Mouse (Mus musculus): ENCODE results near the gene Lmbr1l. TPM values are rescaled to one million over a fixed set of nuclear protein-coding genes. Genes with fewer than 3 reads are reported as not detected.
"Not testable (repeated sequence)": the region's sequence is repeated elsewhere in the genome, so short reads cannot be mapped to it uniquely, and the experiment has no call there.

Gene Lmbr1l
- polyA plus RNA-seq, 1 experiment from 2014 or later: 4.5 TPM

DNA sequence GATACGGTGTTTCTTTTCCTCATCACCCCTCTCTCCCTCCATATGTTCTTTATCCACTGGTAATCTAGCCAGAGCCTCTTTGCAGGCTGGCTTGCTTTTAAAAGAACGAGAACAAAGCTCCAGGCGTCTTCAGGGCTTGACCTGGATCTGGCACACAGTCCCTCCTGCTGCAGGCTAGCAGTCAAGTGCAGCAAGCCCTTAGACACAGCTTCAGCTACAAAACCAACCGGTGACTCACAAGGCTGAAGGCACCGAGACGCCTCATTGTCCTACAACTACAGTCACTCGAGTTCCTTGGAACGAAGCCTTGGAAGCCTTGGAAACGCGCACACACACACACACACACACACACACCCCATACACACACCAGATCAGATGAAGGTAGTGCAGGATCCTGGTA, 22.8 kb upstream of the Lmbr1l start:
- Histone ChIP-seq H3K9me3 (ENCODE audit: low read depth, low read length) (no peaks in the 10 kb centered on the region), H3K4me1 (ENCODE audit: insufficient read depth) (no peaks in the 10 kb centered on the region), H3K9ac (no peak overlapping the region), H3K27me3 (ENCODE audit: insufficient read depth, low read length) (no peaks in the 10 kb centered on the region), H3K4me3 (ENCODE audit: low read depth, low read length) (no peak overlapping the region), H3K4me2 (no peak overlapping the region), H3K27ac (ENCODE audit: low read depth) (no peak overlapping the region), H3K36me3 (ENCODE audit: insufficient read depth) (no peaks in the 10 kb centered on the region)
- ATAC-seq (ENCODE audit: insufficient read depth): no peak
- DNase-seq: no peak
- 67% methylated on average over 10 of the region's 10 CpGs for WGBS
- no peak for TF ChIP-seq CTCF (IDR thresholded peaks at IDR 0.05; ENCODE audit: low read depth)

DNA sequence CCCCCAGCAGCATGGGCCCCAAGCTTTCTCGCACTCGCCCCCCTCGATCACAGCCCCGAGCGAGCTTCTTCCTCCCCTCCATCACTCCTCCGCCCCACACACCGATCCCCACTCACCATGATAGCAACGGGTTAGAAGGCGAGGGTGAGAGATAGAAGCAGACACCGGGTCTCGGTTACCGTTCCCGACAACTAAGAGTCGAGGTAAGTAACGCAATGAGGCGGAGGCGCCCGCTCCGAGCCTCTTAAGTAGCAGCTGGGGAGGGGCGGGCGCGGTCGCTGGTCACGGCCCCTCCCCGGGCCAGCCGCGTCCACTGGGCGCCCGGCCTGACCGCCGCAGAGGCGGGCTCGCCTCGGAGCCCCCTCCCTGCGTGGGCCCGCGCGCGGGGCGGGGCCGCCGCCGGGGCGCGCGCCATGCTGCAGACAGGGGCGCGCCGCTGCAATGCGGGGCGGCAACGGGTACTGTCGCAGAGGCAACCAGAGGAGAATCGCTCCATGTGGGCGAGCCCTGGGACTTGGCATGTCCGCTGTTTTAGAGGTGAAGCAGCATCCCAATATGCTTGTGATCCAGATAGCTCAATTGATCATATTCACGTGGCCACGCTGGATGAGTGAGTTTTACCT, 16.3 kb upstream of the Lmbr1l start, which contains the start of gene Tuba1b:
Tuba1b (minus strand) TSS at position 349 of the 623 bp plus-strand sequence.
- peaks cover 18% of the 10 kb centered on the region for H3K36me3 ChIP-seq (ENCODE audit: insufficient read depth)
- peak within 1 kb of the TSS; percentile 99 for H3K4me2 ChIP-seq
- 0 out of 2 replicates have a peak, but pooled peaks have one; percentile 3 for TF ChIP-seq CTCF (IDR thresholded peaks at IDR 0.05; ENCODE audit: low read depth)
- peak within 1 kb of the TSS; percentile 92 for H3K9ac ChIP-seq
- under 1% methylated on average over 58 of the region's 58 CpGs for WGBS
- peaks cover 5% of the 10 kb centered on the region; the same call in 1 of the 2 replicates for H3K4me1 ChIP-seq (ENCODE audit: insufficient read depth)
- no peaks in the 10 kb centered on the region for H3K27me3 ChIP-seq (ENCODE audit: insufficient read depth, low read length)
- DNase-seq (peak; percentile 97), ATAC-seq (ENCODE audit: insufficient read depth) (peak; percentile 94)
- H3K4me3 ChIP-seq (ENCODE audit: low read depth, low read length): peak within 1 kb of the TSS; percentile 66
- peak within 1 kb of the TSS; percentile 99 for H3K27ac ChIP-seq (ENCODE audit: low read depth)
- no peaks in the 10 kb centered on the region for H3K9me3 ChIP-seq (ENCODE audit: low read depth, low read length)

DNA sequence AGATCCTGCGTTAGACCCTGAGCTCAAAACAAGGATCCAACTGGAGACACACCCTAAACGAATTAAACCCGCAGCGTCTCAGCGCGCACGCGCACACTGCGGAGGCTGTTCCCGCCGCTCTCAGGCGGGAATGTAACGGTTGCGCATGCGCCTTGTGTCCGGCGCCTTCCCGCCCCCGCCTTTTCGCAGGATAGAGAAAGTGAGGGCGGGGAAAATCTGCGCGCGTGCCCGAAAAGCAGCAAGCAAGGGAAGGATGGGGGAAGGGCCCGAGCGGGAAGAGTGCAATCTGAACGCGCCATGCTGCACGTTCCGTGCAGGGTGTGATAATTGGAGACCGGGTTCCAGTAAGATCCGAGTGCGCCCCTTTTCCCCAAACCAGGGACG, 15.8 kb upstream of the Lmbr1l start:
- WGBS: under 1% methylated on average over 35 of the region's 35 CpGs
- peaks cover 5% of the 10 kb centered on the region; the same call in 1 of the 2 replicates for H3K4me1 ChIP-seq (ENCODE audit: insufficient read depth)
- TF ChIP-seq CTCF (IDR thresholded peaks at IDR 0.05; ENCODE audit: low read depth): no peak
- peak overlapping the region; percentile 99 for H3K4me2 ChIP-seq
- H3K9me3 ChIP-seq (ENCODE audit: low read depth, low read length): no peaks in the 10 kb centered on the region
- peak overlapping the region; percentile 66 for H3K4me3 ChIP-seq (ENCODE audit: low read depth, low read length)
- peak overlapping the region; percentile 92 for H3K9ac ChIP-seq
- DNase-seq (peak; percentile 100), ATAC-seq (ENCODE audit: insufficient read depth) (peak; percentile 83)
- no peaks in the 10 kb centered on the region for H3K27me3 ChIP-seq (ENCODE audit: insufficient read depth, low read length)
- H3K36me3 ChIP-seq (ENCODE audit: insufficient read depth): peaks cover 18% of the 10 kb centered on the region
- peak overlapping the region; percentile 99 for H3K27ac ChIP-seq (ENCODE audit: low read depth)

DNA sequence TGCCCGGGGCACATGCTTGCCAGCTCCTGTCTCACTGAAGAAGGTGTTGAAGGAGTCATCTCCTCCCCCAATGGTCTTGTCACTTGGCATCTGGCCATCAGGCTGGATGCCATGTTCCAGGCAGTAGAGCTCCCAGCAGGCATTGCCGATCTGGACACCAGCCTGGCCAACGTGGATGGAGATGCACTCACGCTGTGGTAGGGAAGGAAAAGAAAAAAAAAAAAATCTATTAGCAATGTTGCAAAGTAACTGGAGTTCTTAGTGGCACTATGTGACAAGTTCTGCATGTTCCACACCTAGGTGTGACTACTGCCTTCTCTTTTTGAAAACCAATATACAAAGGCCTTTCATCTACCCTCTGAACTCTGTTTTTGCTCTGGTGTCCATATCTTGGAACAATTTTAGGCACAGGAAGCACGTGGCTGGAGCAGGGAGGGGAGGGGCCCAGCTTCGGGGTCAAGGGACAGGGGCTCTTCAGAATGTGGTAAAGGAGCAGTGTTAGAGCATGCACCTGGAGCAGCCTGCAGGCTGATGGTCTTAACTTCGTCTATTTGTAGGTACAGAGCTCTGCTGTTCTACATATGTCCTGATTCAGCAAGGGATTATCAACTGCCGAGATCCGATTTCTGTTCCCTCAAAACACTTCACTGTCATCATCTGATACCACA, 15.1 kb upstream of the Lmbr1l start:
- Histone ChIP-seq H3K4me3 (ENCODE audit: low read depth, low read length) (peak overlapping the region; percentile 66), H3K36me3 (ENCODE audit: insufficient read depth) (peaks cover 18% of the 10 kb centered on the region), H3K27ac (ENCODE audit: low read depth) (peak overlapping the region; percentile 99), H3K4me2 (peak overlapping the region; percentile 99), H3K9ac (peak overlapping the region; percentile 92)
- not testable (repeated sequence) for H3K9me3 ChIP-seq (ENCODE audit: low read depth, low read length); H3K4me1 ChIP-seq (ENCODE audit: insufficient read depth); H3K27me3 ChIP-seq (ENCODE audit: insufficient read depth, low read length); ATAC-seq (ENCODE audit: insufficient read depth)
- peak; percentile 44 for DNase-seq
- 5% methylated on average over 8 of the region's 9 CpGs for WGBS

DNA sequence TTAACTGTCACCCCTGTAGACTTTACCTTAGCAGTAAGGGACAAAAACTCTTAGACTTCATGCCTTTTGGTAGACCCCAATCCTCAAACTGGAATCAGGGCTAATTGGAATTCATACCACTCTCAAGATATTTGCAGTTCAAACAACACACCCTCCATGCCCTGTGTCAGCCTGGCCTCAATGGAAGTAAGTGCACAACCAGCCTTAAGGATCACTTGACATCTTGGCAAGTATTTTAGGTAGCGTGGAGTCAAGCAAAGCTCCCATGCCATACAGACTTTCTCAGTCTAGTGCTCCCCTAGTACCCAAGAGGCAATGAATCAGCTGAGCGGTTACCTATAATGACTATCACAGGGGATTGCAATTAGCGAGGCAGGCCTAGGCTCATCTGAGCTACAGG, 13.0 kb upstream of the Lmbr1l start:
- no peak overlapping the region for H3K27ac ChIP-seq (ENCODE audit: low read depth)
- TF ChIP-seq CTCF (IDR thresholded peaks at IDR 0.05; ENCODE audit: low read depth): no peak
- no peak overlapping the region for H3K4me3 ChIP-seq (ENCODE audit: low read depth, low read length)
- H3K9me3 ChIP-seq (ENCODE audit: low read depth, low read length): no peaks in the 10 kb centered on the region
- H3K4me2 ChIP-seq: no peak overlapping the region
- peaks cover 5% of the 10 kb centered on the region; the same call in 1 of the 2 replicates for H3K4me1 ChIP-seq (ENCODE audit: insufficient read depth)
- H3K27me3 ChIP-seq (ENCODE audit: insufficient read depth, low read length): no peaks in the 10 kb centered on the region
- DNase-seq: peak; percentile 19
- peaks cover 18% of the 10 kb centered on the region for H3K36me3 ChIP-seq (ENCODE audit: insufficient read depth)
- ATAC-seq (ENCODE audit: insufficient read depth): no peak
- WGBS: 76% methylated on average over 3 of the region's 3 CpGs
- H3K9ac ChIP-seq: no peak overlapping the region

DNA sequence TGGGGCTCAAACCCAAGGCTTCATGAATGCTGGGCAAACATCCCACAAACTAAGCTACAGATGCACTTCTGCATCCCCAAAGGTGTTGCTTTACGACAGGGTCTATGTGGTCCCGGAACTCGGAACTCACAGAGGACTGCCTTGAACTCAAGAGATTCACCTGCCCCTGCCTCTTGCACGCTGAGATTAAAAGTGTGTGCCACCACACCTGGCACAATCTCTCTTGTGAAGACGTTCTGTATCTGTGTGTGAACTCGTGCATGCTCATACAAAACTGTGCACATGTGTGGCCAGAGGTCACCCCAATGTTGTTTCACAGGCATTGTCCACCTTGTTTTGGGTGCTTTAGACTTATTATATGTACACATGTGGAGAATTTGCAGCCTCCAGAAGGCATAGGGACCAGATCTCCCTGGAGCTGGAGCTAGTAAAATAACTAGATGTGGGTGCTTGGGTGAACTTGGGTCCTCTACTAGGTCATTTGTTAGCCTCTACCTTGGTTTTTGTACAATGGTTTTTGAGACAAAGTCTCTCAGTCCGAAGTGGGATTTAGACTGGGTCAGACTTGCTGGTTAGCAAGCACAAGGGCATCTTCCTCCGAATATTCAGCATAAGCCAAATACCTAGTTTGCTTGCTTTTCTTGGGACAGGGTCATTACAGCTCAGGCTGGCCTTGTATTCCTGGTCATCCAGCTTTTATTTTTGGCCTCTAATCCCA, 12.1 kb upstream of the Lmbr1l start:
- no peak for DNase-seq
- no peak overlapping the region for H3K4me2 ChIP-seq
- H3K9ac ChIP-seq: 0 out of 2 replicates have a peak overlapping the region, but pooled peaks have one; percentile 13
- ATAC-seq (ENCODE audit: insufficient read depth): no peak
- no peak overlapping the region for H3K27ac ChIP-seq (ENCODE audit: low read depth)
- peaks cover 18% of the 10 kb centered on the region for H3K36me3 ChIP-seq (ENCODE audit: insufficient read depth)
- H3K4me3 ChIP-seq (ENCODE audit: low read depth, low read length): no peak overlapping the region
- TF ChIP-seq CTCF (IDR thresholded peaks at IDR 0.05; ENCODE audit: low read depth): no peak
- H3K27me3 ChIP-seq (ENCODE audit: insufficient read depth, low read length): no peaks in the 10 kb centered on the region
- H3K4me1 ChIP-seq (ENCODE audit: insufficient read depth): peaks cover 1% of the 10 kb centered on the region; the same call in 1 of the 2 replicates
- 37% methylated on average over 8 of the region's 8 CpGs for WGBS
- H3K9me3 ChIP-seq (ENCODE audit: low read depth, low read length): no peaks in the 10 kb centered on the region

All from lung, embryonic 14.5 days (tissue).